Mouse (Mus musculus) heart, adult 2 months (tissue): ENCODE data around the gene Txnrd2. TPM values are rescaled to one million over a fixed set of nuclear protein-coding genes. Genes with fewer than 3 reads are reported as not detected.

Source experiments
- DNase-seq, 2 experiments: peaks; one replicate each; pipeline ENCODE4 v3.0.0; 2021
- H3K27ac ChIP-seq: fragments of 200-600 bp; 2 replicates; pipeline ENCODE4 v1.8.1; 2022
- H3K27me3 ChIP-seq: fragments of 200-500 bp; 2 replicates; pipeline ENCODE4 v1.6.1; 2012; ENCODE audit warnings: mild to moderate bottlenecking, low read length, inconsistent platforms, mixed read lengths; ENCODE audit not compliant: control insufficient read depth, insufficient read depth
- H3K36me3 ChIP-seq: fragments of 200-500 bp; 2 replicates; pipeline ENCODE4 v1.6.1; 2012; ENCODE audit warnings: low read length, inconsistent platforms; ENCODE audit not compliant: control insufficient read depth, insufficient read depth
- H3K4me1 ChIP-seq: fragments of 200-500 bp; 2 replicates; pipeline ENCODE4 v1.6.1; 2011; ENCODE audit warnings: low read length; ENCODE audit not compliant: control insufficient read depth, insufficient read depth
- H3K4me3 ChIP-seq: fragments of 200-600 bp; 2 replicates; pipeline ENCODE4 v1.8.1; 2022
- H3K79me2 ChIP-seq: fragments of 200-500 bp; replicated peaks from 2 replicates; pipeline ENCODE4 v1.6.1; 2012; ENCODE audit warnings: mild to moderate bottlenecking, inconsistent platforms, low read length, moderate library complexity, mixed read lengths; ENCODE audit not compliant: control insufficient read depth, insufficient read depth
- H3K9ac ChIP-seq: fragments of 200-500 bp; 2 replicates; pipeline ENCODE4 v1.6.1; 2012; ENCODE audit warnings: low read depth, mild to moderate bottlenecking, control low read depth, inconsistent platforms, low read length, mixed read lengths
- CTCF ChIP-seq: fragments of 200-600 bp; IDR thresholded peaks from 2 replicates; pipeline ENCODE4 v1.8.1; 2022; ENCODE audit warnings: antibody characterized with exemption, mild to moderate bottlenecking, moderate library complexity
- EP300 ChIP-seq: fragments of 200-500 bp; IDR thresholded peaks from 2 replicates; pipeline ENCODE4 v1.6.1; 2011; ENCODE audit warnings: low read depth, low read length, control low read depth; ENCODE audit not compliant: insufficient read depth
- POLR2A ChIP-seq: fragments of 200-500 bp; IDR thresholded peaks from 2 replicates; pipeline ENCODE4 v1.6.1; 2011; ENCODE audit warnings: mild to moderate bottlenecking, low read depth, low read length, control low read depth; ENCODE audit not compliant: insufficient read depth
- WGBS: fragments of 180-500 bp; shearing (Covaris S2); methylation state at CpG from one replicate; pipeline ENCODE4 v1.1.7; 2018; 5-methylcytosine and 5-hydroxymethylcytosine counted together
- intact Hi-C: fragments of 180-260 bp; cut with DNase I; formaldehyde crosslinking; loops from one replicate; pipeline ENCODE4 v1.15.1; 2025
- polyA plus RNA-seq: library from polyadenylated mRNA; depleted of rRNA; stranded (reverse); fragments of >200 nt; gene quantifications from 2 replicates; pipeline ENCODE4 v1.2.3, GENCODE M21; 2012; rRNA removed
- total RNA-seq, 2 experiments: library from RNA; stranded (reverse); gene quantifications; 2 replicates each; pipeline ENCODE4 v1.2.3; 2021

Gene Txnrd2
- total and polyA plus RNA-seq, 3 experiments: 35.1 to 39.7 (median 37.6) TPM

DNA sequence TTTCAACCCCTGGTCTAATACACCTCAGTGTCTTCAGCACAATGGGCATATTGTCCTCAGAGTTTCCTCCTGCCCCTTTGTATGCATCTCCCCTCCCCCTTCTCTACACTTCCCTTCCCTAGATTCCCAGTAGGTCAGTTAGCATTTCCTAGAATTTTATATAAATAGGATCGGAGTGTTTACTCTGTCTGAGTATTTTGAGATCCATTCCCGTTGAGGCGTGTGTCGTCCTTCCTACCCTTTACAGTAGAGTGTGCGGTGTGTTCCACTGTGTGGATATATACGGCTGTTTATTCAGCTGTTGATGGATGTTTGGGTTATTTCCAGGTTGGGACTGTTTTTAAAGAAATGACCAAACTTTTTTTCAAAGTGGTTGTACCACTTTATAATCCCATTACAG, 87.3 kb downstream of the Txnrd2 start:
- Histone ChIP-seq H3K79me2 (no peaks in the 10 kb centered on the region), H3K4me3 (no peak overlapping the region), H3K36me3 (no peaks in the 10 kb centered on the region), H3K27me3 (no peaks in the 10 kb centered on the region), H3K27ac (no peak overlapping the region), H3K9ac (no peak overlapping the region), H3K4me1 (no peaks in the 10 kb centered on the region)
- TF ChIP-seq EP300 (no peak), POLR2A (no peak), CTCF (no peak)
- intact Hi-C loops: no loop called here
- DNase-seq: no peak
- 16% methylated on average over 6 of the region's 6 CpGs for WGBS

GRCm38 (mm10) chr16:18518091-18518490, 91.9 kb downstream of the Txnrd2 start:
- peak; percentile 47 for TF ChIP-seq CTCF
- TF ChIP-seq POLR2A: no peak
- H3K4me1 ChIP-seq: no peaks in the 10 kb centered on the region
- H3K9ac ChIP-seq: no peak overlapping the region
- H3K79me2 ChIP-seq: no peaks in the 10 kb centered on the region
- H3K27ac ChIP-seq: no peak overlapping the region
- no peaks in the 10 kb centered on the region for H3K27me3 ChIP-seq
- H3K4me3 ChIP-seq: no peak overlapping the region
- no peak for DNase-seq
- intact Hi-C loops: loop anchor here (5.0 kb wide), 1 partner anchor 76 kb away; no protein-coding TSS in a partner anchor
- H3K36me3 ChIP-seq: no peaks in the 10 kb centered on the region

DNA sequence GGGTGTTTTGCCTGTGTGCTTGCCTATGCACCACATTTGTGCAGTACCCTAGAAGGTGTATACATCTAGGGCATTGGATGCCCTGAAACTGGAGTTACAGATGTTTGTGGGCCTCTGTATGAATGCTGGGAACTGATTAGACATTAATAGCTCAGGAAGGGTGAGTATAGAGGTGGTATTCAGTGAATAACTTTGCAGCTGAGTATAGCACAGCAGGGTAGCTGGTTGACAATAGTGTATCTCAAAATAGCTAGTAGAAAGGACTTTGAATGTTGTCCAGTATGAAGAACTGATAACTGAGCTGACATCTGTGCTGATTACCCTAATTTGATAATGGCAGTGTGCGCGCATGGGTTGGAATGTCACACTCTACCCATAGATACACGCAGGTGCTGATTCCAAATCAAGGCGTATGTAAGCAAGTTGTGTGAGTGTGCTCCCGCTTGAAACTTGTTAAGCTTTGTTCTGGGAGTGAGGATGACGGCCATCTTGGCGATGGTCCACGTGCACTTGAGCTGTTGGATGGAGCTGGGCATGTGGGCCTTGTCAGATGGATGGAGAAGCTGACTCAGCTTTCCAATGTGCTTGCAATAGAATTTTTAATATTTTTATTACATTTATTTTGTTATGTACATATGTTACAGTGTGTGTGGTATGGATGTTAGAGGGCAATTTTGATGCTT, 97.5 kb downstream of the Txnrd2 start:
- intact Hi-C loops: no loop called here
- WGBS: 49% methylated on average over 8 of the region's 8 CpGs
- DNase-seq: peak; percentile 57
- no peaks in the 10 kb centered on the region for H3K79me2 ChIP-seq
- no peaks in the 10 kb centered on the region for H3K36me3 ChIP-seq
- no peak overlapping the region for H3K4me3 ChIP-seq
- no peak overlapping the region for H3K9ac ChIP-seq
- H3K4me1 ChIP-seq: peaks cover 2% of the 10 kb centered on the region
- TF ChIP-seq CTCF (no peak), EP300 (no peak), POLR2A (no peak)
- H3K27ac ChIP-seq: no peak overlapping the region
- H3K27me3 ChIP-seq: no peaks in the 10 kb centered on the region

- Histone ChIP-seq H3K4me3 (no peak overlapping the region), H3K27ac (no peak overlapping the region), H3K4me1 (peaks cover 2% of the 10 kb centered on the region), H3K36me3 (no peaks in the 10 kb centered on the region), H3K9ac (no peak overlapping the region), H3K79me2 (no peaks in the 10 kb centered on the region), H3K27me3 (no peaks in the 10 kb centered on the region)
- intact Hi-C loops: no loop called here
- no peak for DNase-seq
- WGBS: 63% methylated on average over 5 of the region's 5 CpGs
- TF ChIP-seq POLR2A (no peak), EP300 (no peak), CTCF (no peak)
These were observed 102.5 kb downstream of the Txnrd2 start for GRCm38 (mm10) chr16:18528656-18529055.

Other genes starting within 250 kb of the Txnrd2 start
- not detected for gene Ccdc188, start 208.5 kb upstream of the Txnrd2 start, total RNA-seq
- gene Ccdc188, start 208.5 kb upstream of the Txnrd2 start, polyA plus RNA-seq: not detected in 2 replicates
- gene Zdhhc8, start 191.2 kb upstream of the Txnrd2 start, total RNA-seq: 10 to 100 TPM; 19.6 to 22.7 TPM
- gene Zdhhc8, start 191.2 kb upstream of the Txnrd2 start, polyA plus RNA-seq: 36.0 and 51.5 TPM in 2 replicates
- gene Trmt2a, start 177.7 kb upstream of the Txnrd2 start, total RNA-seq: 10 to 100 TPM; 19.6 to 19.8 TPM
- gene Trmt2a, start 177.7 kb upstream of the Txnrd2 start, polyA plus RNA-seq: 26.8 and 32.4 TPM in 2 replicates
- 10 to 100 TPM; 40.1 to 41.2 TPM for gene Ranbp1, start 177.7 kb upstream of the Txnrd2 start, total RNA-seq
- gene Ranbp1, start 177.7 kb upstream of the Txnrd2 start, polyA plus RNA-seq: 20.9 and 25.1 TPM in 2 replicates
- not detected for gene Gm49776, start 168.1 kb upstream of the Txnrd2 start, total RNA-seq
- not detected in 2 replicates for gene Gm49776, start 168.1 kb upstream of the Txnrd2 start, polyA plus RNA-seq
- gene Dgcr8, start 137.1 kb upstream of the Txnrd2 start, total RNA-seq: 10 to 100 TPM; 10.7 to 13.2 TPM
- 8.7 and 14.5 TPM in 2 replicates for gene Dgcr8, start 137.1 kb upstream of the Txnrd2 start, polyA plus RNA-seq
- 100 to 1,000 TPM; 173 to 181 TPM for gene Tango2, start 78.3 kb upstream of the Txnrd2 start, total RNA-seq
- 283 and 382 TPM in 2 replicates for gene Tango2, start 78.3 kb upstream of the Txnrd2 start, polyA plus RNA-seq
- 10 to 100 TPM; 14.4 to 16.4 TPM for gene Arvcf, start 78.2 kb upstream of the Txnrd2 start, total RNA-seq
- 13.9 and 17.0 TPM in 2 replicates for gene Arvcf, start 78.2 kb upstream of the Txnrd2 start, polyA plus RNA-seq
- 100 to 1,000 TPM; 139 to 150 TPM for gene Comt, start 468 bp downstream of the Txnrd2 start, total RNA-seq
- gene Comt, start 468 bp downstream of the Txnrd2 start, polyA plus RNA-seq: 208 and 236 TPM in 2 replicates
- gene Gnb1l, start 72.3 kb downstream of the Txnrd2 start, total RNA-seq: 1 to 10 TPM; 5.3 to 7.4 TPM
- gene Gnb1l, start 72.3 kb downstream of the Txnrd2 start, polyA plus RNA-seq: 5.5 and 8.5 TPM in 2 replicates
- 1 to 10 TPM; 3.4 to 3.9 TPM for gene Rtl10, start 72.5 kb downstream of the Txnrd2 start, total RNA-seq
- 3.1 and 3.4 TPM in 2 replicates for gene Rtl10, start 72.5 kb downstream of the Txnrd2 start, polyA plus RNA-seq
- 1 to 10 TPM in 1 of 2 experiments, under 1 TPM in 1; 0.68 to 1.1 TPM for gene Tbx1, start 164.3 kb downstream of the Txnrd2 start, total RNA-seq
- gene Tbx1, start 164.3 kb downstream of the Txnrd2 start, polyA plus RNA-seq: 0.91 and 1.3 TPM in 2 replicates
- gene Gp1bb, start 196.0 kb downstream of the Txnrd2 start, total RNA-seq: 1 to 10 TPM in 1 of 2 experiments, under 1 TPM in 1; 0.86 to 3.5 TPM
- gene Gp1bb, start 196.0 kb downstream of the Txnrd2 start, polyA plus RNA-seq: 1.3 and 5.6 TPM in 2 replicates
- gene Gm49601, start 200.0 kb downstream of the Txnrd2 start, total RNA-seq: 1 to 10 TPM; 1.1 TPM
- 3.1 and 4.9 TPM in 2 replicates for gene Gm49601, start 200.0 kb downstream of the Txnrd2 start, polyA plus RNA-seq
- gene Sept5, start 203.6 kb downstream of the Txnrd2 start, total RNA-seq: 1 to 10 TPM; 3.2 to 5.6 TPM
- 7.1 and 7.3 TPM in 2 replicates for gene Sept5, start 203.6 kb downstream of the Txnrd2 start, polyA plus RNA-seq